Comparison of ENCODE assay signal across 33 mouse cellular contexts in genomic region chr10:95095847-95096246, GRCm38 (mm10).
"Had no signal": no experiment of that assay in that cellular context is flagged by ENCODE, and none has a peak within 500 bp of the region (broad histone marks: within the 10 kb centered on the region; RNA-seq: fewer than 3 reads in every experiment).

No protein-coding gene starts in this region.

- DNase-seq: heart, postnatal 10 days; heart, postnatal 14 days; heart, postnatal 36 days; heart, postnatal 4 days; kidney, adult 11 months; kidney, adult 18-20 months; kidney, adult 2 months; kidney, adult 8-10 months; kidney, postnatal 10 days; kidney, postnatal 14 days; kidney, postnatal 25 days; kidney, postnatal 36 days; layer of hippocampus, adult 9-11 months; layer of hippocampus, postnatal 36 days had no signal

- H3K27ac ChIP-seq: heart, embryonic 10.5 days; heart, embryonic 13.5 days; heart, embryonic 15.5 days; hindbrain, embryonic 10.5 days; hindbrain, embryonic 12.5 days; hindbrain, embryonic 13.5 days; hindbrain, embryonic 14.5 days; hindbrain, embryonic 15.5 days; hindbrain, postnatal 0 days; kidney, embryonic 15.5 days; kidney, postnatal 0 days; layer of hippocampus, adult 2 months; left cerebral cortex, adult 2 months had no signal

- H3K27me3 ChIP-seq: heart, embryonic 12.5 days; heart, embryonic 13.5 days; heart, embryonic 15.5 days; hindbrain, embryonic 12.5 days; hindbrain, embryonic 15.5 days had no signal

- H3K9ac ChIP-seq: heart, embryonic 12.5 days; heart, embryonic 13.5 days; heart, embryonic 15.5 days; hindbrain, embryonic 12.5 days; hindbrain, embryonic 13.5 days; hindbrain, embryonic 14.5 days; hindbrain, embryonic 15.5 days; kidney, embryonic 15.5 days had no signal

- H3K4me3 ChIP-seq: heart, embryonic 10.5 days; heart, embryonic 12.5 days; heart, embryonic 13.5 days; heart, embryonic 15.5 days; hindbrain, embryonic 10.5 days; hindbrain, embryonic 12.5 days; hindbrain, embryonic 13.5 days; hindbrain, embryonic 15.5 days; kidney, embryonic 15.5 days; layer of hippocampus, adult 2 months; left cerebral cortex, adult 2 months had no signal

- H3K9me3 ChIP-seq: heart, embryonic 10.5 days; heart, embryonic 12.5 days; heart, embryonic 13.5 days; heart, embryonic 15.5 days; hindbrain, embryonic 10.5 days; hindbrain, embryonic 12.5 days; hindbrain, embryonic 13.5 days; hindbrain, embryonic 15.5 days; kidney, embryonic 15.5 days had no signal

- H3K4me1 ChIP-seq: heart, embryonic 15.5 days had no signal

- H3K36me3 ChIP-seq: heart, embryonic 10.5 days; heart, embryonic 12.5 days; heart, embryonic 13.5 days; heart, embryonic 15.5 days; hindbrain, embryonic 10.5 days; hindbrain, embryonic 12.5 days; hindbrain, embryonic 13.5 days; hindbrain, embryonic 15.5 days; kidney, embryonic 15.5 days had no signal

- ATAC-seq: hindbrain, embryonic 16.5 days; hindbrain, postnatal 0 days; inflammation-experienced regulatory T-cells, adult 6 months; intestine, embryonic 16.5 days; intestine, postnatal 0 days had no signal

- H3K4me2 ChIP-seq: heart, embryonic 11.5 days; heart, embryonic 12.5 days; heart, embryonic 13.5 days; heart, embryonic 15.5 days; hindbrain, embryonic 12.5 days; hindbrain, embryonic 13.5 days; hindbrain, embryonic 14.5 days; hindbrain, embryonic 15.5 days; kidney, embryonic 15.5 days had no signal
